Mouse (Mus musculus) forebrain, embryonic 13.5 days (tissue): ENCODE measurements around the gene Srxn1. TPM values are rescaled to one million over a fixed set of nuclear protein-coding genes. Genes with fewer than 3 reads are reported as not detected.

Source experiments
- ATAC-seq: fragments of 200-750 bp; cut with Nextera tagmentation; 2 replicates; pipeline ENCODE4 v1.8.0; 2017
- H3K27ac ChIP-seq: fragments of 300-500 bp; sonication (generic); 2 replicates; pipeline ENCODE4 v1.5.1; 2015; ENCODE audit warnings: inconsistent platforms, mild to moderate bottlenecking, moderate library complexity
- H3K27me3 ChIP-seq: fragments of 300-500 bp; sonication (generic); 2 replicates; pipeline ENCODE4 v1.6.1; 2015; ENCODE audit warnings: mild to moderate bottlenecking, inconsistent platforms
- H3K36me3 ChIP-seq: fragments of 300-500 bp; sonication (generic); 2 replicates; pipeline ENCODE4 v1.6.1; 2015; ENCODE audit warnings: mild to moderate bottlenecking, inconsistent platforms; ENCODE audit not compliant: poor library complexity, severe bottlenecking
- H3K4me1 ChIP-seq: fragments of 300-500 bp; sonication (generic); 2 replicates; pipeline ENCODE4 v1.6.1; 2015; ENCODE audit warnings: inconsistent platforms
- H3K4me2 ChIP-seq: fragments of 300-500 bp; sonication (generic); 2 replicates; pipeline ENCODE4 v1.6.1; 2015; ENCODE audit warnings: inconsistent platforms, mild to moderate bottlenecking, moderate library complexity
- H3K4me3 ChIP-seq: fragments of 300-500 bp; sonication (generic); 2 replicates; pipeline ENCODE4 v1.5.1; 2015; ENCODE audit warnings: mild to moderate bottlenecking, inconsistent platforms
- H3K9ac ChIP-seq: fragments of 300-500 bp; sonication (generic); 2 replicates; pipeline ENCODE4 v1.6.1; 2015; ENCODE audit warnings: mild to moderate bottlenecking, inconsistent platforms
- H3K9me3 ChIP-seq: fragments of 300-500 bp; sonication (generic); replicated peaks from 2 replicates; pipeline ENCODE4 v1.6.1; 2016; ENCODE audit warnings: inconsistent platforms
- WGBS: fragments of 180-500 bp; shearing (Covaris S2); methylation state at CpG from one replicate; pipeline ENCODE4 v1.1.7; 2015; 5-methylcytosine and 5-hydroxymethylcytosine counted together
- polyA plus RNA-seq: library from polyadenylated mRNA; unstranded; fragments of >200 nt; fragmentation: Nextera tagmentation; extraction: Ambion mirVana; gene quantifications from 2 replicates; pipeline ENCODE4 v1.2.1, GENCODE M21; 2015

Gene Srxn1
- polyA plus RNA-seq, 1 experiment from 2014 or later = 10.3 TPM

GRCm38 (mm10) chr2:152129778-152130177 lies 24.5 kb downstream of the Srxn1 start:
- H3K4me2 ChIP-seq = no peak overlapping the region
- H3K9ac ChIP-seq = no peak overlapping the region
- no peaks in the 10 kb centered on the region for H3K4me1 ChIP-seq
- no peak overlapping the region for H3K27ac ChIP-seq
- no peaks in the 10 kb centered on the region for H3K36me3 ChIP-seq
- 0 out of 2 replicates have a peak, but pooled peaks cover 4% of the 10 kb centered on the region for H3K27me3 ChIP-seq
- no peaks in the 10 kb centered on the region for H3K9me3 ChIP-seq
- 71% methylated on average over 3 of the region's 3 CpGs for WGBS
- no peak for ATAC-seq
- no peak overlapping the region for H3K4me3 ChIP-seq

- Histone ChIP-seq H3K9me3 (no peaks in the 10 kb centered on the region), H3K9ac (no peak overlapping the region), H3K4me2 (no peak overlapping the region), H3K27me3 (0 out of 2 replicates have a peak, but pooled peaks cover 4% of the 10 kb centered on the region), H3K27ac (no peak overlapping the region), H3K36me3 (no peaks in the 10 kb centered on the region), H3K4me3 (no peak overlapping the region), H3K4me1 (no peaks in the 10 kb centered on the region)
- WGBS = 71% methylated on average over 9 of the region's 9 CpGs
- no peak for ATAC-seq
These were observed 26.7 kb downstream of the Srxn1 start for GRCm38 (mm10) chr2:152132016-152132415.

- Histone ChIP-seq H3K36me3 (no peaks in the 10 kb centered on the region), H3K4me1 (no peaks in the 10 kb centered on the region), H3K27ac (no peak overlapping the region), H3K9ac (no peak overlapping the region), H3K9me3 (no peaks in the 10 kb centered on the region), H3K27me3 (0 out of 2 replicates have a peak, but pooled peaks cover 4% of the 10 kb centered on the region), H3K4me3 (no peak overlapping the region), H3K4me2 (no peak overlapping the region)
- ATAC-seq = no peak
- 83% methylated on average over 8 of the region's 8 CpGs for WGBS
These were observed 27.4 kb downstream of the Srxn1 start for GRCm38 (mm10) chr2:152132691-152133090.

GRCm38 (mm10) chr2:152139191-152139987 lies 34.1 kb downstream of the Srxn1 start:
- Histone ChIP-seq H3K9me3 (no peaks in the 10 kb centered on the region), H3K36me3 (no peaks in the 10 kb centered on the region), H3K27ac (peak overlapping the region; percentile 37), H3K4me1 (peaks cover 48% of the 10 kb centered on the region), H3K4me2 (no peak overlapping the region), H3K27me3 (peaks cover 41% of the 10 kb centered on the region), H3K4me3 (no peak overlapping the region), H3K9ac (no peak overlapping the region)
- ATAC-seq = peak; percentile 54; the same call in 1 of the 2 replicates
- WGBS = 54% methylated on average over 10 of the region's 10 CpGs

GRCm38 (mm10) chr2:152140941-152141340 lies 35.6 kb downstream of the Srxn1 start:
- no peak overlapping the region for H3K4me3 ChIP-seq
- no peak overlapping the region for H3K9ac ChIP-seq
- H3K27ac ChIP-seq = no peak overlapping the region
- H3K9me3 ChIP-seq = no peaks in the 10 kb centered on the region
- H3K4me2 ChIP-seq = no peak overlapping the region
- peaks cover 48% of the 10 kb centered on the region for H3K4me1 ChIP-seq
- WGBS = 25% methylated on average over 11 of the region's 11 CpGs
- H3K36me3 ChIP-seq = no peaks in the 10 kb centered on the region
- ATAC-seq = no peak
- peaks cover 56% of the 10 kb centered on the region for H3K27me3 ChIP-seq

- H3K4me3 ChIP-seq = peak overlapping the region; percentile 32
- no peaks in the 10 kb centered on the region for H3K36me3 ChIP-seq
- H3K9me3 ChIP-seq = no peaks in the 10 kb centered on the region
- 9% methylated on average over 1 of the region's 1 CpGs for WGBS
- peaks cover 61% of the 10 kb centered on the region for H3K27me3 ChIP-seq
- H3K9ac ChIP-seq = 0 out of 2 replicates have a peak overlapping the region, but pooled peaks have one; percentile 56
- ATAC-seq = no peak
- H3K4me2 ChIP-seq = peak overlapping the region; percentile 76
- H3K4me1 ChIP-seq = peaks cover 48% of the 10 kb centered on the region
- H3K27ac ChIP-seq = no peak overlapping the region; the same call in 1 of the 2 replicates
These were observed 36.2 kb downstream of the Srxn1 start for GRCm38 (mm10) chr2:152141491-152141890.

- no peaks in the 10 kb centered on the region for H3K9me3 ChIP-seq
- no peaks in the 10 kb centered on the region for H3K36me3 ChIP-seq
- ATAC-seq = no peak
- H3K4me1 ChIP-seq = peaks cover 48% of the 10 kb centered on the region
- H3K4me3 ChIP-seq = peak overlapping the region; percentile 32
- H3K27me3 ChIP-seq = peaks cover 67% of the 10 kb centered on the region
- peak overlapping the region; percentile 56 for H3K9ac ChIP-seq
- peak overlapping the region; percentile 76 for H3K4me2 ChIP-seq
- no peak overlapping the region for H3K27ac ChIP-seq
- WGBS = 2% methylated on average over 13 of the region's 13 CpGs
These were observed 36.7 kb downstream of the Srxn1 start for GRCm38 (mm10) chr2:152142046-152142445.

GRCm38 (mm10) chr2:152142571-152142970 lies 37.3 kb downstream of the Srxn1 start:
- H3K4me1 ChIP-seq = peaks cover 48% of the 10 kb centered on the region
- no peaks in the 10 kb centered on the region for H3K9me3 ChIP-seq
- H3K36me3 ChIP-seq = no peaks in the 10 kb centered on the region
- H3K4me2 ChIP-seq = peak overlapping the region; percentile 76
- no peak overlapping the region for H3K27ac ChIP-seq
- H3K27me3 ChIP-seq = peaks cover 67% of the 10 kb centered on the region
- H3K9ac ChIP-seq = no peak overlapping the region
- ATAC-seq = no peak
- 3% methylated on average over 11 of the region's 11 CpGs for WGBS
- H3K4me3 ChIP-seq = peak overlapping the region; percentile 49; the same call in 1 of the 2 replicates

GRCm38 (mm10) chr2:152143279-152144157 lies 38.2 kb downstream of the Srxn1 start, which contains the start of gene Tcf15:
Gene Tcf15, plus strand, starts transcription at chr2:152143561.
- Histone ChIP-seq H3K27ac (no peak within 1 kb of the TSS; the same call in 1 of the 2 replicates), H3K4me1 (peaks cover 48% of the 10 kb centered on the region), H3K4me3 (peak within 1 kb of the TSS; percentile 49), H3K9me3 (no peaks in the 10 kb centered on the region), H3K36me3 (no peaks in the 10 kb centered on the region), H3K9ac (peak within 1 kb of the TSS; percentile 56), H3K4me2 (peak within 1 kb of the TSS; percentile 76), H3K27me3 (peaks cover 67% of the 10 kb centered on the region)
- under 1% methylated on average over 104 of the region's 118 CpGs for WGBS
- ATAC-seq = peak; percentile 86

- Histone ChIP-seq H3K4me2 (peak overlapping the region; percentile 76), H3K36me3 (no peaks in the 10 kb centered on the region), H3K4me1 (peaks cover 46% of the 10 kb centered on the region), H3K9me3 (no peaks in the 10 kb centered on the region), H3K9ac (peak overlapping the region; percentile 56), H3K27ac (no peak overlapping the region; the same call in 1 of the 2 replicates), H3K4me3 (peak overlapping the region; percentile 49), H3K27me3 (peaks cover 67% of the 10 kb centered on the region)
- ATAC-seq = no peak
- 16% methylated on average over 9 of the region's 9 CpGs for WGBS
These were observed 38.8 kb downstream of the Srxn1 start for GRCm38 (mm10) chr2:152144158-152144450.

- peak overlapping the region; percentile 76 for H3K4me2 ChIP-seq
- no peak for ATAC-seq
- peaks cover 67% of the 10 kb centered on the region for H3K27me3 ChIP-seq
- peak overlapping the region; percentile 49 for H3K4me3 ChIP-seq
- 68% methylated on average over 5 of the region's 5 CpGs for WGBS
- H3K36me3 ChIP-seq = no peaks in the 10 kb centered on the region
- no peak overlapping the region for H3K9ac ChIP-seq
- no peaks in the 10 kb centered on the region for H3K9me3 ChIP-seq
- peaks cover 43% of the 10 kb centered on the region for H3K4me1 ChIP-seq
- H3K27ac ChIP-seq = no peak overlapping the region
These were observed 39.2 kb downstream of the Srxn1 start for GRCm38 (mm10) chr2:152144501-152144900.

GRCm38 (mm10) chr2:152145711-152146110 lies 40.4 kb downstream of the Srxn1 start:
- Histone ChIP-seq H3K27me3 (peaks cover 63% of the 10 kb centered on the region), H3K9me3 (no peaks in the 10 kb centered on the region), H3K4me3 (no peak overlapping the region), H3K36me3 (no peaks in the 10 kb centered on the region), H3K4me1 (peaks cover 37% of the 10 kb centered on the region), H3K9ac (no peak overlapping the region), H3K4me2 (no peak overlapping the region), H3K27ac (no peak overlapping the region)
- ATAC-seq = no peak
- 63% methylated on average over 2 of the region's 2 CpGs for WGBS
